Mouse (Mus musculus) left cerebral cortex, postnatal 14 days (tissue): ENCODE data around the gene Ssr1. TPM values are rescaled to one million over a fixed set of nuclear protein-coding genes. Genes with fewer than 3 reads are reported as not detected.

ENCODE experiments used
- DNase-seq, 2 experiments: peaks; one replicate each; pipeline ENCODE4 v3.0.0; 2021 to 2022; ENCODE audit warnings: low spot score in 2 of 2, mixed read lengths in 1 of 2
- intact Hi-C: fragments of 180-260 bp; cut with DNase I; formaldehyde crosslinking; loops from one replicate; pipeline ENCODE4 v1.15.1; 2025
- total RNA-seq, 2 experiments: library from RNA; stranded (reverse); gene quantifications; 2 replicates each; pipeline ENCODE4 v1.2.3; 2021

Gene Ssr1
- total RNA-seq, 2 experiments from 2014 or later: 82.2 to 87.8 TPM

- DNase-seq: no peak
- intact Hi-C loops: loop anchor here (5.0 to 10.0 kb wide), 2 partner anchors 68 to 235 kb away; no protein-coding TSS in a partner anchor
These were observed 4.3 kb downstream of the Ssr1 start for GRCm38 (mm10) chr13:37989701-37990100.

GRCm38 (mm10) chr13:37986166-37986565, 7.9 kb downstream of the Ssr1 start:
- intact Hi-C loops: loop anchor here (10.0 kb wide), 1 partner anchor 239 kb away; no protein-coding TSS in a partner anchor

GRCm38 (mm10) chr13:37981063-37981462, 13.0 kb downstream of the Ssr1 start:
- intact Hi-C loops: loop anchor here (5.0 to 10.0 kb wide), 2 partner anchors 61 to 244 kb away; no protein-coding TSS in a partner anchor
- no peak for DNase-seq

More at GRCm38 (mm10) chr13:37986166-37986565, 7.9 kb downstream of the Ssr1 start:
- no peak for DNase-seq

GRCm38 (mm10) chr13:37980346-37980745, 13.7 kb downstream of the Ssr1 start:
- intact Hi-C loops: loop anchor here (5.0 to 10.0 kb wide), 2 partner anchors 62 to 244 kb away; no protein-coding TSS in a partner anchor
- DNase-seq: no peak

GRCm38 (mm10) chr13:37979506-37979905, 14.5 kb downstream of the Ssr1 start:
- no peak for DNase-seq
- intact Hi-C loops: no loop called here

- intact Hi-C loops: no loop called here
- DNase-seq: no peak
These were observed 19.3 kb downstream of the Ssr1 start for GRCm38 (mm10) chr13:37974731-37975130.

GRCm38 (mm10) chr13:37974036-37974435, 20.0 kb downstream of the Ssr1 start:
- intact Hi-C loops: no loop called here
- no peak for DNase-seq

GRCm38 (mm10) chr13:37970887-37971530, 23.0 kb downstream of the Ssr1 start:
- no peak for DNase-seq
- intact Hi-C loops: no loop called here

- intact Hi-C loops: no loop called here
- DNase-seq: peak in 1 of 2 experiments; percentile 49
These were observed 24.0 kb downstream of the Ssr1 start for GRCm38 (mm10) chr13:37969988-37970387.

- intact Hi-C loops: no loop called here
- peak; percentile 92 to 93 for DNase-seq
These were observed 24.7 kb downstream of the Ssr1 start for GRCm38 (mm10) chr13:37969337-37969736.

- intact Hi-C loops: no loop called here
- DNase-seq: no peak
These were observed 26.5 kb downstream of the Ssr1 start for GRCm38 (mm10) chr13:37967565-37967964.

GRCm38 (mm10) chr13:37967052-37967437, 27.0 kb downstream of the Ssr1 start:
- intact Hi-C loops: no loop called here
- DNase-seq: no peak

GRCm38 (mm10) chr13:37966256-37967051, 27.6 kb downstream of the Ssr1 start:
- intact Hi-C loops: no loop called here
- no peak for DNase-seq

GRCm38 (mm10) chr13:37965126-37965914, 28.7 kb downstream of the Ssr1 start:
- intact Hi-C loops: no loop called here
- no peak for DNase-seq

- peak in 1 of 2 experiments; percentile 53 for DNase-seq
- intact Hi-C loops: loop anchor here (5.0 kb wide), 1 partner anchor 512 kb away; no protein-coding TSS in a partner anchor
These were observed 29.6 kb downstream of the Ssr1 start for GRCm38 (mm10) chr13:37964128-37965087.

- intact Hi-C loops: loop anchor here (5.0 kb wide), 1 partner anchor 511 kb away; no protein-coding TSS in a partner anchor
These were observed 30.5 kb downstream of the Ssr1 start for GRCm38 (mm10) chr13:37963354-37964007.

GRCm38 (mm10) chr13:37962541-37962940, 31.5 kb downstream of the Ssr1 start:
- intact Hi-C loops: loop anchor here (5.0 kb wide), 1 partner anchor 510 kb away; no protein-coding TSS in a partner anchor
- DNase-seq: no peak

More at GRCm38 (mm10) chr13:37963354-37964007, 30.5 kb downstream of the Ssr1 start:
- peak; percentile 76 to 83 for DNase-seq

GRCm38 (mm10) chr13:37959936-37960335, 34.1 kb downstream of the Ssr1 start:
- DNase-seq: no peak
- intact Hi-C loops: loop anchor here (5.0 kb wide), 1 partner anchor 508 kb away; no protein-coding TSS in a partner anchor
